Mouse (Mus musculus) kidney, postnatal 0 days (tissue): Measurements from ENCODE around the gene Olfr324. TPM values are rescaled to one million over a fixed set of nuclear protein-coding genes. Genes with fewer than 3 reads are reported as not detected.

ENCODE experiments used
- ATAC-seq: fragments of 200-750 bp; cut with Nextera tagmentation; replicated peaks from 2 replicates; pipeline ENCODE4 v1.8.0; 2017; ENCODE audit warnings: low read depth, moderate number of reproducible peaks, moderate TSS enrichment, moderate library complexity; ENCODE audit not compliant: low FRiP score
- DNase-seq: peaks from one replicate; pipeline ENCODE4 v3.0.0-alpha.2; 2016; ENCODE audit warnings: low spot score
- H3K27ac ChIP-seq: fragments of 300-500 bp; sonication (generic); 2 replicates; pipeline ENCODE4 v1.5.1; 2014; ENCODE audit warnings: mild to moderate bottlenecking
- H3K27me3 ChIP-seq: fragments of 300-500 bp; sonication (generic); 2 replicates; pipeline ENCODE4 v1.6.1; 2014; ENCODE audit warnings: low read length, mixed read lengths; ENCODE audit not compliant: insufficient read depth
- H3K36me3 ChIP-seq: fragments of 300-500 bp; sonication (generic); 2 replicates; pipeline ENCODE4 v1.6.1; 2014; ENCODE audit warnings: low read length, mixed read lengths; ENCODE audit not compliant: insufficient read depth
- H3K4me1 ChIP-seq: fragments of 300-500 bp; sonication (generic); replicated peaks from 2 replicates; pipeline ENCODE4 v1.6.1; 2014; ENCODE audit warnings: antibody characterized with exemption, low read length, mixed read lengths; ENCODE audit not compliant: insufficient read depth
- H3K4me2 ChIP-seq: fragments of 300-500 bp; sonication (generic); 2 replicates; pipeline ENCODE4 v1.6.1; 2014; ENCODE audit warnings: mild to moderate bottlenecking, low read length, moderate library complexity, mixed read lengths
- H3K4me3 ChIP-seq: fragments of 300-500 bp; sonication (generic); replicated peaks from 2 replicates; pipeline ENCODE4 v1.5.1; 2014; ENCODE audit warnings: low read depth, low read length
- H3K9ac ChIP-seq: fragments of 300-500 bp; sonication (generic); 2 replicates; pipeline ENCODE4 v1.6.1; 2014; ENCODE audit warnings: low read depth, low read length
- H3K9me3 ChIP-seq: fragments of 300-500 bp; sonication (generic); replicated peaks from 2 replicates; pipeline ENCODE4 v1.6.1; 2016; ENCODE audit warnings: low read length, inconsistent platforms, mixed read lengths
- CTCF ChIP-seq: IDR thresholded peaks from 2 replicates; pipeline ENCODE4 v1.5.1; 2016; ENCODE audit warnings: antibody characterized with exemption, low read depth, mild to moderate bottlenecking, moderate library complexity
- WGBS: fragments of 180-500 bp; shearing (Covaris S2); extraction: QIAGEN DNeasy Blood & Tissue Kit; methylation state at CpG from one replicate; pipeline ENCODE4 v1.1.7; 2014; 5-methylcytosine and 5-hydroxymethylcytosine counted together
- polyA plus RNA-seq: library from polyadenylated mRNA; unstranded; fragments of >200 nt; fragmentation: Nextera tagmentation; extraction: Ambion mirVana; gene quantifications from 2 replicates; pipeline ENCODE4 v1.2.1, GENCODE M21; 2015

The Olfr324 gene
- polyA plus RNA-seq, 1 experiment from 2014 or later: not detected

GRCm38 (mm10) chr11:58588620-58589250 is 6.2 kb upstream of the Olfr324 start:
- ATAC-seq (no peak), DNase-seq (peak; percentile 63)
- no peak overlapping the region for H3K4me3 ChIP-seq
- TF ChIP-seq CTCF: no peak
- H3K27ac ChIP-seq: no peak overlapping the region
- H3K4me2 ChIP-seq: no peak overlapping the region
- H3K4me1 ChIP-seq: no peaks in the 10 kb centered on the region
- H3K36me3 ChIP-seq: no peaks in the 10 kb centered on the region
- H3K9me3 ChIP-seq: no peaks in the 10 kb centered on the region
- no peak overlapping the region for H3K9ac ChIP-seq
- H3K27me3 ChIP-seq: no peaks in the 10 kb centered on the region
- WGBS: 49% methylated on average over 3 of the region's 3 CpGs

GRCm38 (mm10) chr11:58597837-58598236 is 2.9 kb downstream of the Olfr324 start:
- no peak for ATAC-seq
- Histone ChIP-seq H3K36me3 (no peaks in the 10 kb centered on the region), H3K4me3 (no peak overlapping the region), H3K4me2 (no peak overlapping the region), H3K4me1 (no peaks in the 10 kb centered on the region), H3K27ac (no peak overlapping the region), H3K9ac (no peak overlapping the region), H3K27me3 (no peaks in the 10 kb centered on the region), H3K9me3 (no peaks in the 10 kb centered on the region)
- TF ChIP-seq CTCF: no peak
- WGBS: 85% methylated on average over 13 of the region's 13 CpGs
- DNase-seq: no peak

GRCm38 (mm10) chr11:58602062-58602461 is 7.1 kb downstream of the Olfr324 start:
- H3K4me2 ChIP-seq: no peak overlapping the region
- no peak for ATAC-seq
- no peak overlapping the region for H3K9ac ChIP-seq
- H3K4me1 ChIP-seq: no peaks in the 10 kb centered on the region
- no peak for TF ChIP-seq CTCF
- H3K9me3 ChIP-seq: no peaks in the 10 kb centered on the region
- H3K36me3 ChIP-seq: no peaks in the 10 kb centered on the region
- no peak for DNase-seq
- no peak overlapping the region for H3K4me3 ChIP-seq
- H3K27ac ChIP-seq: no peak overlapping the region
- no peaks in the 10 kb centered on the region for H3K27me3 ChIP-seq

GRCm38 (mm10) chr11:58602800-58603560 is 8.1 kb downstream of the Olfr324 start:
- ATAC-seq: no peak
- Histone ChIP-seq H3K4me1 (no peaks in the 10 kb centered on the region), H3K27ac (no peak overlapping the region), H3K27me3 (no peaks in the 10 kb centered on the region), H3K4me3 (no peak overlapping the region), H3K36me3 (no peaks in the 10 kb centered on the region), H3K9me3 (no peaks in the 10 kb centered on the region), H3K9ac (no peak overlapping the region), H3K4me2 (no peak overlapping the region)
- DNase-seq: no peak
- no peak for TF ChIP-seq CTCF
- 69% methylated on average over 6 of the region's 6 CpGs for WGBS

GRCm38 (mm10) chr11:58604688-58605087 is 9.8 kb downstream of the Olfr324 start:
- no peak for TF ChIP-seq CTCF
- 21% methylated on average over 2 of the region's 2 CpGs for WGBS

GRCm38 (mm10) chr11:58605228-58605627 is 10.3 kb downstream of the Olfr324 start:
- 74% methylated on average over 3 of the region's 3 CpGs for WGBS
- no peak for DNase-seq
- Histone ChIP-seq H3K9me3 (no peaks in the 10 kb centered on the region), H3K27me3 (no peaks in the 10 kb centered on the region), H3K9ac (no peak overlapping the region), H3K4me1 (no peaks in the 10 kb centered on the region), H3K27ac (no peak overlapping the region), H3K4me2 (no peak overlapping the region), H3K4me3 (no peak overlapping the region), H3K36me3 (no peaks in the 10 kb centered on the region)
- TF ChIP-seq CTCF: no peak
- no peak for ATAC-seq

More at GRCm38 (mm10) chr11:58604688-58605087, 9.8 kb downstream of the Olfr324 start:
- H3K27ac ChIP-seq: no peak overlapping the region
- H3K36me3 ChIP-seq: no peaks in the 10 kb centered on the region
- no peak overlapping the region for H3K9ac ChIP-seq
- no peak overlapping the region for H3K4me2 ChIP-seq
- H3K4me3 ChIP-seq: no peak overlapping the region
- H3K4me1 ChIP-seq: no peaks in the 10 kb centered on the region
- ATAC-seq: no peak
- no peaks in the 10 kb centered on the region for H3K9me3 ChIP-seq
- no peaks in the 10 kb centered on the region for H3K27me3 ChIP-seq
- no peak for DNase-seq
